Mouse (Mus musculus) heart, embryonic 13.5 days (tissue): ENCODE measurements at regions not wholly inside any gene's neighbourhood (a gene's known extent, or its start where the extent isn't known, plus 50 kb on each side); places are given as distances from the start of the nearest gene placed in this dataset.

Source experiments
- ATAC-seq: fragments of 200-750 bp; cut with Nextera tagmentation; 2 replicates; pipeline ENCODE4 v1.8.0; 2017; ENCODE audit warnings: moderate TSS enrichment; ENCODE audit not compliant: insufficient number of reproducible peaks, low FRiP score, low TSS enrichment; ENCODE audit errors: extremely low read depth
- H3K27ac ChIP-seq: fragments of 300-500 bp; sonication (generic); replicated peaks from 2 replicates; pipeline ENCODE4 v1.5.1; 2015; ENCODE audit warnings: moderate library complexity, mild to moderate bottlenecking, inconsistent platforms
- H3K27me3 ChIP-seq: fragments of 300-500 bp; sonication (generic); replicated peaks from 2 replicates; pipeline ENCODE4 v1.6.1; 2015; ENCODE audit warnings: mild to moderate bottlenecking, inconsistent platforms
- H3K36me3 ChIP-seq: fragments of 300-500 bp; sonication (generic); 2 replicates; pipeline ENCODE4 v1.6.1; 2015; ENCODE audit warnings: mild to moderate bottlenecking, inconsistent platforms
- H3K4me1 ChIP-seq: fragments of 300-500 bp; sonication (generic); 2 replicates; pipeline ENCODE4 v1.6.1; 2015; ENCODE audit warnings: inconsistent platforms
- H3K4me2 ChIP-seq: fragments of 300-500 bp; sonication (generic); 2 replicates; pipeline ENCODE4 v1.6.1; 2015; ENCODE audit warnings: inconsistent platforms, mild to moderate bottlenecking, moderate library complexity
- H3K4me3 ChIP-seq: fragments of 300-500 bp; sonication (generic); 2 replicates; pipeline ENCODE4 v1.5.1; 2015; ENCODE audit warnings: moderate library complexity, mild to moderate bottlenecking, inconsistent platforms
- H3K9ac ChIP-seq: fragments of 300-500 bp; sonication (generic); 2 replicates; pipeline ENCODE4 v1.6.1; 2015; ENCODE audit warnings: inconsistent platforms, mild to moderate bottlenecking, moderate library complexity
- H3K9me3 ChIP-seq: fragments of 300-500 bp; sonication (generic); 2 replicates; pipeline ENCODE4 v1.6.1; 2016; ENCODE audit warnings: inconsistent platforms
- WGBS: fragments of 180-500 bp; shearing (Covaris S2); methylation state at CpG from one replicate; pipeline ENCODE4 v1.1.7; 2015; ENCODE audit warnings: mixed read lengths; 5-methylcytosine and 5-hydroxymethylcytosine counted together

- 54% methylated on average over 2 of the region's 2 CpGs for WGBS
- no peak for ATAC-seq
- Histone ChIP-seq H3K27ac (no peak overlapping the region), H3K27me3 (no peaks in the 10 kb centered on the region), H3K4me1 (peaks cover 3% of the 10 kb centered on the region; the same call in 1 of the 2 replicates), H3K4me3 (no peak overlapping the region), H3K9ac (no peak overlapping the region), H3K36me3 (no peaks in the 10 kb centered on the region), H3K9me3 (no peaks in the 10 kb centered on the region), H3K4me2 (no peak overlapping the region)
Measured at GRCm38 (mm10) chr2:9185780-9186483, 695.1 kb upstream of the 4930412O13Rik start.

- 84% methylated on average over 6 of the region's 6 CpGs for WGBS
- no peaks in the 10 kb centered on the region for H3K9me3 ChIP-seq
- H3K4me2 ChIP-seq = no peak overlapping the region
- H3K36me3 ChIP-seq = no peaks in the 10 kb centered on the region
- no peak overlapping the region for H3K27ac ChIP-seq
- no peak overlapping the region for H3K9ac ChIP-seq
- no peaks in the 10 kb centered on the region for H3K27me3 ChIP-seq
- H3K4me1 ChIP-seq = no peaks in the 10 kb centered on the region
- no peak overlapping the region for H3K4me3 ChIP-seq
- no peak for ATAC-seq
Measured at GRCm38 (mm10) chr2:9193195-9193594, 687.9 kb upstream of the 4930412O13Rik start.

GRCm38 (mm10) chr2:9197025-9197424 is 684.0 kb upstream of the 4930412O13Rik start:
- Histone ChIP-seq H3K27ac (no peak overlapping the region), H3K4me3 (no peak overlapping the region), H3K4me1 (no peaks in the 10 kb centered on the region), H3K27me3 (no peaks in the 10 kb centered on the region), H3K4me2 (no peak overlapping the region), H3K9ac (no peak overlapping the region), H3K36me3 (no peaks in the 10 kb centered on the region), H3K9me3 (no peaks in the 10 kb centered on the region)
- 50% methylated on average over 3 of the region's 3 CpGs for WGBS
- ATAC-seq = no peak

DNA sequence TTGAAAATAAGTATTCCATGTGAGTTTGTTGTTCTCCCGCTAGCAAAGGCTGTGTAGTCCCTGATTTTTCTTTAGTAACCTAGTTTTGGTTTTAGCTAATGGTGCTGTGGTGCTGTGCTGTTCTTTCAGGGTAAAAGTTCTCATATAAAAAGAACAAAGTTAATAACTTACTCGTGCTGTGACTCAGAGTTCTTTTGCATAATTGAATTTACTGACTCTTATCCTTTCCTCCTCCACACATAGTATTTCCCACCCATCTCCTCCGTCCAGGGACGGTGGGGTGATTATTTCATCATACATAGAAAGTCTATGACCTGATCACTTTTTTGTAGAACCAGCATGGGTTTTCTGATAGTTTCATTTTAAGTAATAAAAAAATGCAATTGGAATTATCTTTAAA is 673.1 kb upstream of the 4930412O13Rik start:
- ATAC-seq = no peak
- Histone ChIP-seq H3K9me3 (no peaks in the 10 kb centered on the region), H3K27me3 (no peaks in the 10 kb centered on the region), H3K4me1 (no peaks in the 10 kb centered on the region), H3K36me3 (no peaks in the 10 kb centered on the region), H3K27ac (no peak overlapping the region), H3K4me3 (no peak overlapping the region), H3K9ac (no peak overlapping the region), H3K4me2 (no peak overlapping the region)
- WGBS = 70% methylated on average over 4 of the region's 4 CpGs
